Mouse (Mus musculus): ENCODE measurements at regions not wholly inside any gene's neighbourhood (a gene's known extent, or its start where the extent isn't known, plus 50 kb on each side); places are given as distances from the start of the nearest gene placed in this dataset.

DNA sequence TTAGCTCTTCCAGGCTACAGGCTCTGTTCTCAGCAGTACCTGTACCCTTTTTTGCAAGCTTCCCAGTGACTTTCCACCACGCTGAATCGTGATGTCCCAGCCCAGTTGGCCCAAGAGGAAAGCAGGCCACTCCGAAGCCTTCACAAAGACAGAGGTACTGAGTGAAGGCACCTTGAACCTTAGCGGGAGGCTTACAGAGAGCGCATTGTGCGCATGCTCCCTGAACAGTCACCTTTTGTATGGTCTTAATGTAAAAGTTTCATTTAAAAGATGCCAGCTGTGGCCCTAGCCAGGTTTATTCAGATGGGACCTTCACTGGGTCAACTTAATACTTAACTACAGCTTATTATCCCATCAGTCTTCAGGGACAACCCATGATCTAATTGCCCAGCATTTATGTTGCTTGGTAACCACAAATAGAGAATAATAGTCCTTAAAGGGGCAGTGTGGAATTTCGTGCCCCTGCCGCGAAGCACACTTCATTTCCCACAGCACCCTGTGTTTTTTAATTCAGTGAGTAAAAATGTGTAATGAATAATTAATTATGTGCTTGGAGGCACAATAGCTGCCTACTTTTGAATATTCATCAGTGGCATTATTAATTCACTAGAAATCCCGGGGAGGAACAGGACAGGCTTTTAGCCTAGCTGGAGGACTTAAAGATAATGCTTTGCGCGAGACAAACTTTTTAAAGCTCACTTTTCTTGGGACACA, 111.3 kb upstream of the Vrk1 start:
- DNase-seq (ENCODE audit: low read depth) = no peak

DNA sequence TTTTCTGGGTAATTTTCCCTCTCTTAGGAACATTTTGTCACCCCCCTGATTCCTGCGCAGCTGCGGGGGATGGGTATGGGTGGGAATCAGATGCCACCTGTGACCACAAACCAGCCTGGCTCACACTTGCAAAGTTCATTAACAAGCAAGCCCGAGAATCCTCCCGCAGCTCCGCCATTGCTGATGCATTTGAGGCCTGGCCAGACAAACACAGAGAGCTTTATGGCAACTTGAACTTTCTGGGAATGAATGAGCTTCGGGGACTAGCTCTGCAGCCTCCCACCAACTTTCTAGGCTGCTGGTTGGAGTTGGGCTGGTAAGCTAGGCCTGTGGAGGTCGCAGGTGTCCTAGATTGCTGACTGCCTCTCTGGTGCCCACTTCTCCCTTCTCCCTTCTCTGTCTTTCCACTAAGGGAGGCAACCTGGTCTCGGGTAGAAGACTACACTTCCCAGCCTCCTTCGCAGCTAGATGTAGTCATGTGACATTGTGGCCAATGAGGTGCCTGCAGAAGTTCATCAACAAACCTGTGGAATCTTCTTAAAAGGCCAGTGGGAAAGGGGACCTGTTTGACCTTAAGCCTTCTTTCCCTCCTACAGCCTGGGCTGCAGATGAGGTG, 110.6 kb upstream of the Vrk1 start:
- no peak for DNase-seq (ENCODE audit: low read depth)

DNA sequence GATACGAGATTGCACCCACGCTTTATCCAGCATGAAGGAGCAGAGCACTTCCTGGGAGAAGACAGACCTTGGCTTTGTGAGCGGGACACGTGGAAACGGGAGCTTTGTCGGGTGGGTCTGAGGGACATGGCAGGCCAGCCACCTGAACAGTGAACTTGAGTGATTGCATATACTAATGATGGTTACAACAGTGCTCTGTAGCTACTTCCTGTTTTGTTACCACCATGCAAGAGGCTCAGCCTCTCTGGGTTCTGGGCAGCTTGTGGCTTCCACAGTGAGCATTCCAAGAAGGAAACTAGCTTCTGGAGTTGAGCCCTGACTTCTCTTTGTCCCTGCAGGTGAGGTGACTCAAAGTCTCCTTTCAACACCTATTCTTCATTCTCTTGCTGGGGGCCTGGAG, 109.5 kb upstream of the Vrk1 start:
- no peak for DNase-seq (ENCODE audit: low read depth)

DNA sequence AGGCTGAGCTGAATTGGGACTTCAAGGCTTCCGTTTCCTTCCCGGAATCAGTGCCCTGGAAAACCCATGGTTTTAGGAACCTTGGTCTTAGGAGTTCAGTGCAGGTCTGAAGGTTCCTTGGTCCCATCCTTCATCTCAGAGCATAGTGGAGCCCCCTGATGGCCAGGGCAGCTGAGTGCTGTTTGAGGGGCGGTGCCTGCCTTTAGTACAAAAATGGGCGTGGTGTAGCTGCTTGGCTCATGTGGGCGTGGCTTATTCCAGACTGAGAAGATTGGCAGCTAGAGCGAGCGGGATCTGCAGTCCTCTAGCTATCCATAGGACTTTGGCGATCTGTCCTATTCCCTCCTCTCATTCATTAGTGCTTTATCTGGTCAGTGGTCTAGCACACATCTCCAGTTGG, 107.0 kb upstream of the Vrk1 start:
- DNase-seq (ENCODE audit: low read depth) = no peak

DNA sequence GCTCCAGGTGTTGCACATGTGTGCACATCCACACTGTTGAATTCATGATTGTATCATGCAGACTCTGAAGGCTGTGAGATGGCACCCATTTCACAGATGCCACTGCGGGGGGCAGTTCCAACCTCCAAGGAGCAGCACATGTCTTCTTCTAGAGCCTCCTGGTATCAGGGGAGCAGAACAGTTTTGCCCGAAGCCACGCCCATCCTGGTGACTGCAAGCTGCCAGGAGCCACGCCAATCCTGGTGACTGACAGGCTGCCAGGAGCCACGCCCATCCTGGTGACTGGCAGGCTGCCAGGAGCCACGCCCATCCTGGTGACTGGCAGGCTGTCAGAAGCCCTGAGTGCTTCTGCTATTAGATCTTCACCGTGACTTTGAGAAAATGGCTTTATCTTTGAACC, 103.4 kb upstream of the Vrk1 start:
- peak; percentile 59 for DNase-seq (ENCODE audit: low read depth)

DNA sequence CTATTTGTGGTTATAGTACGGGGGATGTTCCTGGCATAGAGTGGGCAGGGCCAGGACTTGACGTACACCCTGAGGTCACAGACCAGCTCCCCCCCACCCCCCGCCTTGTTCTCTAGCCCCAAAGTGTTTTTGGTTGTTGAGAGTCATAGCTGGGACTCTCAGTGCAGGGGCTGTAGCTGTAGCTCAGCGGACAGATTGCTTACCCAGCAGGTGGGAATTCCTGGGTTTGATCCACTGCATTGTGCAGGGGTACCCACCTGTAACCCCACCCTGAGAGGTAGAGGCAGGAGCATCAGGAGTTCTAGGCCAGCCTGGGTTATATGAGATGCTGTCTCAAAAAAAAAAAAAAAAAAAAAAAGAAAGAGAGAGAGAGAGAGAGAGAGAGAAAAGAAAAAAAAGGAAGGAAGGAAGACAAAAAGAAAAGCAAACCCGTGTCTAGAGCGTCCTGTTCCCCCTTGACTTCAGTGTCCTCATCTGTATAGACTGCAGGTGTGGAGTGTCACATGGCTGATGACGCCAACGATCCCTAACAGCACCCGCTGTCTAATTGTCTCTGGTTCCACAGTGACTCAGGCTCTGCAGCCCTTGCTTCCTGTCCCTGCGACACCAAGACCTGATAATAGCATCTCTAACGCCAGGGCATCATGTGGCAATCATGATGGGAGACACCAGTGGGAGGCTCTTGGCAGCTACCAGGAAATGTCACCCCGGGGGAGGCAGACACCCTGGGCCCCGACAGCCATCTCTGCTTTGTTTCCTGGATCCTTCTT, 102.0 kb upstream of the Vrk1 start:
- peak; percentile 18 for DNase-seq (ENCODE audit: low read depth)

DNA sequence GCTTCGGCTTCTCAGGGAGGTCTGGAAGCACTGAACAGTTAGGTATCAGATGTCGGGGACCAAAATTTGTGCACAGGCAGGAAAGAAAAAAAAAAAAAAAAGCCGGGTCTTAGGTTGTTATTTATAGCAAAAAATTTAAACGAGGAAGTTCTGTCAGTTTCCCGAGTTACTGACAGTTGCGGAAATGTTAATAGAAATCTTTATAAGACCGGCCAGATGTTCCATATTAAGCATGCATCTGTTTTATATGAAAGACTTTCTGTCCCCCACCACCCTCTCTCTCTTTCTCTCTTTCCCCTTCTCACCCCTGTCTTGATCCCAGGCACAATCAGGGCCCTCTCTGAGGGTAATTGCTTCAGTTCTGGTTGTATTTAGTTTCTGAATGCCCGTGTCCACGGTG, 98.5 kb upstream of the Vrk1 start:
- no peak for DNase-seq (ENCODE audit: low read depth)

DNA sequence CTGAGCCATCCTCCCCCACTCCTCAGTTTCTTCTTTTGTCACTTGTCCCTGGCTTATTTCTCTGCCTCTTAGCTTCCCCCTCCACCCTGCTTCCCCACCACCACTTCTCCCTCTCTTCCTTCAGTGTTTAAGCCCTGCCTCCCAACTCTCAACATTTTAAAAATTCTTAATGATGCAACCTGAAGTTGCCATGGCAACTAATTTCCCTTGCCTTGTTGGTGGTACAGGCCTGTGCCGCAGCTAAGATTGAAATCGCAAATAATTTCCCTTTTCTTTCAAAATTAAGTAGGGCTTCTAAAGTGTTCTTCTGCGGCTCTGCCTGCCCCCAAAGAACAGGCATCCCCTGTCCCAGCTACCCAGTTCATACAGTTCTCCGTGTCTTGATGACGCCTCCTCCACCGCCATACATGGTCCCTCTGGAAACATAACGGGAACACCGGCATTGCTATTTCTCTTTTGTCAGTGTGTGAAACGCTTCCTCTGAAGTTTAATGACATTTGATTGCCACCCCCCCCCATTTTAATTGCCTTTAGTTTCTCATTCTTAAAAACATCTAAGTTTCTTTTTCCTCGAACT, 92.6 kb upstream of the Vrk1 start:
- DNase-seq (ENCODE audit: low read depth) = no peak

DNA sequence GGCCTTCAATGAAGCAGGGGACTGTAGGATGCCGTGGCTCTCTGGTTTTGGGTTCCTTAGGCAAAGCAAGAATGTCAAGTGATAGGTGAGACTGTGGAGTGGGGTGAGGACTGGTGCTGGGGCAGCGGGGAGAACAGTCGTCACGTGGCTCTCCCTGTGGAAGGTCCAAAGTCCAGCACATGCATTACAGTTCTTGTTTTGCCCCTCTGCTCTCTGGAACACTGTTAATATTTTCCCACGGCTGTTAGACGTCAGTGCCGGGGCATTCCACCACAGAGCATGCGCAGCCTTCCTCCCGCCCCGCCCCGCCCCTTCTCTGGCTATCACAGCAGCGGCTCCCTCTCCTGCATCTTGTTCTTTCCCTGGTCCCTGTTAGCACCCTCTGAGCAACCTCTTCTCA, 91.3 kb upstream of the Vrk1 start:
- no peak for DNase-seq (ENCODE audit: low read depth)

DNA sequence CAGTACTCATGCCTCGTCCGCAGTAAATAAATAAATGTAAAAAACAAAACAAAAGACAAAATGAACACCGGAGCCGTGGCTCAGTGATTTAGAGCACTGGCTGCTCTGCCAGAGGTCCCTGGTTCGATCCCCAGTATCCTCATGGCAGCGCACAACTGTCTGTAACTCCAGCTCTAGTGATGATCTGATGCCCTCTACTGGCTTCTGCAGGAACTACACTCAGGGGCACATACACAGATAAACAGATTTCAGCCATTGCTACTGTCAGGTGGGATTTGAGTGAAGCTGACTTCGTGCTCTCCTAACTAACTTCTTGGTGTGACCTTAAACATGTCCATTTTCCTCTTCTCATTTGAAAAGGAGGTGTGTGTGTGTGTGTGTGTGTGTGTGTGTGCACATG, 82.8 kb upstream of the Vrk1 start:
- DNase-seq (ENCODE audit: low read depth) = no peak

DNA sequence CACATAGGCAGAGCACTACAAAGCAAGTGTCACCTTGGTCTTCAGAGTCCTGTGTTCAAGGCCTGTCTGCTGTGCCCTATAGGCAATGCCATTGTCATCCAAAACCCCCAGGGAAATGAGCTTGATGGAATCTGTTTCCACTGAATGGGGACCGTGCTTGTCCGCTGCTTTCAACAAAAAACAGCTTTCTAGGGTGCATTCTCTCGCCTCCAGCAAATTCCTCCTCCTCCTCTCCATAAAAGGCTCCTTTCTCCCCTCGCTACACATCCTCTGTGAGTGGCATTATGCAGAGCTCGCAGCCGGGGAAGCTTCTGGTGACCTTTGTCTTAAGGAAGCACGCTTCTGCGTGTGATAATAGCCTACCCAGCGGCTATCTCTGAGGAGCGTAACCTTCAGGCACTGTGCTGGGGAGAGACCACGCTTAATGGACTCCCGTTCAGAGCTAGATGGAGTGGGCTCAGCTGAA, 80.5 kb upstream of the Vrk1 start:
- no peak for DNase-seq (ENCODE audit: low read depth)

DNA sequence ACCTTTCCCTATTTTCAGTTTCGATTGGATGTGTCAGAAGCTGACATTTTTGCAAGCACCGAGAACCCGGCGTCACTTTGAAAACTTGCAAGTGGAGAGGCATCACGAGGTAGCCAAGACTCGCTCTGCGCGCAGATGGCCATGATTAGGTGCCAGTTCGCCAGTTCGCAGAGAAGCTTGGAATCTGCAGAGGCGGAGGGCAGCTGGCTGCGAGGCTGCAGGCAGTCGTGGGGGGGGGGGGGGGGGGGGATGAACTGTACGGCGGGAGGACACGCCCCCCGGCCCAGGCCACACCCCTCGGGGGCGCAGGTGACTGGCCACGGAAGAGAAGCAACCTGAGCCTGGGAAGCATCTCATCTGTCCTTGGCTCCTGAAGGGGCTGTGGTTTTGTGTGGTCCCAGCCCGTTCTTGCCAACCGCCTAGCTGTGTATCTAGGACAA, 74.6 kb upstream of the Vrk1 start:
- no peak for DNase-seq (ENCODE audit: low read depth)

DNA sequence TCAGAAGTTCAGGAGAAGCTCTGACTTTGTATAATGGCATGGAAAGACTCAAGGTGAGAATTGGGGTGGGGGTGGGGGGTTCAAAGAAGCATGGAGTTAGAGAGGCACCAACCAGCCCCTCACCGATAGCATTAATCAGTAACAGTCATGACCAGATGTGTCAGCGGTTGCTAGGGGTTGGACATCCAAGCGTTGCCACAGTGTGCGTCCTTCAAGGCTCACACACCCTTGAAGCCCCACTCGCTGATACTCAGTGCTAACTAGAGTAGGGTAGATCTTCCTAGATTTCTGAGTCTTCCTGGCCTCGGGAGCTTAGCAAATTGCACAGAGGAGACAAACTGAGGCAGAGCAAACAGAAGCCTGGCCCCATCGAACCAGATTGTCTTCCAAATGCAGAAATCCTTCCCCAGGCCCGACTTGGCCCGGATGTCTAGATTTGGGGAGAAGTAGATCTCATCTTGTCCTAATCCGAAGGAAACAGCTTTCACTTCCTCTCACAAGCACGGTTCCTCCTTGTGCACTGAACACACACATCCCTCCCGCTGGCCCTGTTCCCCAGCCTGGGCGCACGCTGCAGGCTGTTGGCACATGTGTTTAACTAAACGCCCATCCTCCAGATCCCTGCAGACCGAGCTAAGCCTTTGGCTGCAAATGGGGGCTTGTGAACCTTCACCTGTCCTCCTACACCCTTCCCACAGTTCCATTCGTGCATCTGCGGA, 73.1 kb upstream of the Vrk1 start:
- DNase-seq (ENCODE audit: low read depth) = peak; percentile 39

DNA sequence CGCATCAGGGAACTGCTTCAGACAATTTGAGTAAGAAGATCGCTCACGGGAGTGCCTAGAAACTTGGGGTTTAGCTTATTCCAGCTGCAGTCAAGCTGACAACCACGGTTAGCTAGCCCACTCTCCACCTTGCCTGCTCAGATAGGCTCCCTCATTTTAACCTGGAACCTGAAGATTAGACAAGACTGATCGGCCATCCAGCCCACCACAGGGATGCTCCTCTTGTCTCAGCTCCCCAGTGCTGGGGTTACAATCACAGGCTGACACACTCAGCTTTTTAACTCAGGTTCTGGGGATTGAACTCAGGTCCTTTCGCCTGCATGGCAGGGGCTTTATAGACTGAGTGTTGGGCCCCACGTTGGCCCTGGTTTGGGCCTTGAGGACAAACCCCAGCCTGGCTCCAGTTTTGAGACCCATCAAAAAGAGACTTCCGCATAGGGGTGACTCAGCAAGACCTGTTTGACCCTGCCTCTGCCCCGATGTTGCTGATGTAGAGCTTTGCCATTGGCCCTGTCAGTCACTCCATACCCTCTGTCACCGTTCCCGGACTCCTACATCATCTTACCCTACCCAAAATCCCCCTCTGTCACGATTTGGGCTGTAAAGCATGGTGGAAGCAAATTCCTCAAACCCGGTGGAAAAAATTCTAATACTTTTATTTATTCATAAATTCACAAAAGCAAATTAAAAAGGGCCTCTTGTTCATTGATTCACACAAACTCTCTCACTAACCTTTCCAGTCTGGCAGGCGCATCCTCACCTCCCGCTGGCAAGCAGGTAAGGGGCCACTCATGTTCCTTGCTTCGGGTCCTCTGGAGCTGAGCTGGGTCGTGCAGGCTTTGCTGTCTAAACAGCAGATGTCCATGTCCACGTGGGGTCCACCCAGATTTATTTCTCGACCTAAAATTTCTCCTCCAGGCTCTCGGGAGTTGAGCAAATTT, 67.6 kb upstream of the Vrk1 start:
- DNase-seq (ENCODE audit: low read depth) = no peak

DNA sequence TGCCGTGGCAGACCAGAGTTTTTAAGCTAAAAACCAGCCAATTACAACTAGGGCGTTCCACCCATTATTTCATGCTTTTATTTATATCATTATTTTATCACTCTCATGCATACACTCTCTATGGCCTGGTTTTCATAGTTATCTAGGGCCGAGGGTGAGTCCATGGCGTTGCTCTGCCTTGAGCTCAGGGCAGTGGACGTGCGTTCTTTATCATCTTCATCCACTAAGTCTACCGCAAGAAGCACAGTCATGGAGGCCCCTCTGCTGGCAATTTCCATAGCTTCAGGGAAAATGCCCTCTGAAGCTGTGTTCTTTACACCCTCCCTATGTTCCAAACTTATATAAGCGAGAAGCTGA, 67.0 kb upstream of the Vrk1 start:
- no peak for DNase-seq (ENCODE audit: low read depth)

DNA sequence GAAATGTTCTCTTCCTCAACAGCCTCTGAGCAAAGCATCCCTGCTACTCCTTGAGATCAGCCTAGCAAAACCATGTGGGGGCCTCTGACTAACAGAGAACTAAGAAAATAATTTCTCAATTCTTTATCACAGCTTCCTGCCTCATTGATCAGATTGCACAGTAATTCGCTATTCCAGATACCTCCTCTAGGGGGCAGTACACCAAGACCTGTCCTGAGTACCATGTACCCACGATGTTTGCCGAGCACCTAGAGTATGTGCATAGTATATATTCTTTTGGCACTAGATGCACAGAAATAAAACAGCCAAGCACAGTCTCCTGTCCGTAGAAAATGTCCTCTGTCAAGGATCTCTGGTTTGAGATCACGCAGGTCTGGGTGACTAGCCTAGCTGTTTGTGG, 62.7 kb upstream of the Vrk1 start:
- DNase-seq (ENCODE audit: low read depth) = no peak

DNA sequence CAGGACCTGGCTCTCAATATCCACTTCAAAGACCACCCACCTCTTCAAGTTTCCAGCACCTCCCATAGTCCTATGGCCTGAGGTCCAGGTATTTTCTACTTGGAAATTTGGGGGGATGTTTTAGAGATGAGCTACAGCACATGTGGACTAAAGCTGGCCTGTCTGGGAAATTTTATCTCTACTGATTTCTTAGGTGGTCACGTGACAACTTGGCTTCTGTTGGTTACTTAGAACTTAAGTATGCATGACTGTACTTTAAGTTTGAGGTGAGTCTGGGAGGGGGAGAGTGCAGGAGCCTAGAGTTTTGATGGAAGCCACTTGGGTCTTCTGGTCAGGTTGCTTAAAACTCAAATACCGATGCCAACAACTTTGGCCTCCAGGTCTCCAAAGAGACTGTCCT, 61.7 kb upstream of the Vrk1 start:
- DNase-seq (ENCODE audit: low read depth) = no peak

DNA sequence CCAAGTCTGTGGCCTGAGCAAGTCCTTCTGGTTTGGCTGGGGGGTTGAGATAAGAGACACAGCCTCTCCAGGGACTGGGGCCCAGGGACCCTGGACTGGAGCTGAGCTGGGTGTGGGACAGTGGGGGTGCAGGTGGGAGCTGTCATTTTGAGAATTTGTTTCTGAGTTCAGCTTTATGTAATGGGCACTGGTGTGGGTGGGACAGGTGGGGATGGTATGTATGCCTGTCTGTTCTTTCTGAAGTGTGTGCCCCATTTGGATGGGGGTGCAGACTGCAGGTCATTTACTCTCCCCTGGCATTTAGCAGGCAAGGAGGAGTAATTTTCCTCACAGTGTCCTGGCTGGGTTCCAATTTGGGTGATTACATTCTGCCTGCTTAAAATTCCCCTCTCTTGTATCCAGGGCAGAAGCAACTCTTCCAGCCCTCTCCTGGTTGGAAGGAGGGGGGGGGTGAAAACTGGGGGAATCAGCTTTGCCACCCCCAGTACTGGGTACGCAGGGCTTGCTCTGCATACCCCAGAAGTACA, 54.2 kb upstream of the Vrk1 start:
- DNase-seq (ENCODE audit: low read depth) = no peak

DNA sequence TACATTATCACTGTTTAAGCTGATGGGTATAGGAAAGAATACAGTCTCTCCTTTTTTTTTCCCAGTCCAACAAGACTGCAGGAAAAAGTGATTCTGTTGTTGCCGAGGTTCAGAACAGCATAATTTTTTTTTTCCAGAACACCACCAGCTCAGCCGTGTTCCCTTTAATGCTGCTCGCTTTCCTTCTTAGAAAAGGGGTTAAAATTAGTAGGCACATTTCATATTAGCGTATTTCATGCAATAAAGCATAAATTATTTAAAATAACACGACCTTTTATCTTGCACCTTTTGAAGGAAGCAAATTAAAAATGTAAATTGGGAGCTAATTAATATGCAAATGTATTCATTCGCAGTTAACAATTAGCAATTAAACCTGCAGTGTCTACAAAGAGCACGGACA, 50.3 kb upstream of the Vrk1 start:
- DNase-seq (ENCODE audit: low read depth) = no peak
